Mouse (Mus musculus) ES-Bruce4 (cell line): ENCODE data around the gene March7.

Experiments
- CTCF ChIP-seq: IDR thresholded peaks from one replicate; pipeline ENCODE4 v1.8.1; 2011; ENCODE audit warnings: low read depth, low read length
- POLR2A ChIP-seq: IDR thresholded peaks from one replicate; pipeline ENCODE4 v1.8.1; 2011; ENCODE audit warnings: low read length; ENCODE audit not compliant: insufficient read depth

GRCm38 (mm10) chr2:60223489-60223888, 13.8 kb downstream of the March7 start:
- TF ChIP-seq CTCF (no peak), POLR2A (no peak)
